Mouse (Mus musculus) olfactory bulb, adult 2 months (tissue): ENCODE measurements around the gene Plcb2.

ENCODE experiments used
- CTCF ChIP-seq: fragments of 200-500 bp; IDR thresholded peaks from 2 replicates; pipeline ENCODE4 v1.5.1; 2012; ENCODE audit warnings: low read depth, mild to moderate bottlenecking, low read length, moderate library complexity; ENCODE audit not compliant: insufficient read depth
- POLR2A ChIP-seq: fragments of 200-500 bp; IDR thresholded peaks from 2 replicates; pipeline ENCODE4 v1.6.1; 2012; ENCODE audit warnings: mild to moderate bottlenecking, low read depth, low read length, moderate library complexity; ENCODE audit not compliant: insufficient read depth

DNA sequence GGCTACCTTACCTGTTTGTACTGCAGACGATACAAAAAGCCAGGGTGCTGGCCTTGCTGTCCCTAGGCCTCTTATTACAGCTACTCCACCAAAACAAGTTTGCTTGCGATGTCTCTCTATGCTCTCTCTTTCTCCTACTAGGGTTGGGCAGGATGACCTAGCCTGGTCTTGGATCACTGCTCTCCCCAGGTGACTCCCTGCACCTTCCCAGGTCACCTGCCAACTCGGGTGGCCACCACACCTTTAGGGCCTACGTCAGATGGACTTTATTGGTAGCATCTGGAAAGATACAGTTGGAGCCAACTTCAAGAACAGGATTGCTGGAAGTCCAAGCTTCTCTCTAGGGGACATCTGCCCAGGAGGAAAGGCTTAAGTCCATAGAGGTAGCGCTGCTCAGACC is 36.6 kb upstream of the Plcb2 start:
- TF ChIP-seq CTCF: no peak
- no peak for TF ChIP-seq POLR2A
